Mouse (Mus musculus): ENCODE data around the gene Epsti1. TPM values are rescaled to one million over a fixed set of nuclear protein-coding genes. Genes with fewer than 3 reads are reported as not detected.
"Not testable (repeated sequence)": the region's sequence is repeated elsewhere in the genome, so short reads cannot be mapped to it uniquely, and the experiment has no call there.

Epsti1 gene
- polyA plus RNA-seq, 1 experiment from 2014 or later: 0.34 TPM

- no peaks in the 10 kb centered on the region for H3K36me3 ChIP-seq (ENCODE audit: control insufficient read depth, insufficient read depth, low read length)
- peaks cover 4% of the 10 kb centered on the region; the same call in 1 of the 2 replicates for H3K4me1 ChIP-seq (ENCODE audit: control insufficient read depth, insufficient read depth, low read depth, low read length)
- no peaks in the 10 kb centered on the region for H3K9me3 ChIP-seq (ENCODE audit: control insufficient read depth, low read length)
- no peaks in the 10 kb centered on the region for H3K27me3 ChIP-seq (replicated peaks; ENCODE audit: control insufficient read depth, insufficient read depth, low read length)
- H3K9ac ChIP-seq (ENCODE audit: low read depth, low read length): peak within 1 kb of the TSS; percentile 84
- 2% methylated on average over 44 of the region's 44 CpGs for WGBS
- ATAC-seq: peak; percentile 92
- peak within 1 kb of the TSS; percentile 88 for H3K4me2 ChIP-seq (ENCODE audit: low read length)
- no peak within 1 kb of the TSS for H3K27ac ChIP-seq (ENCODE audit: low read depth, low read length)
- peak within 1 kb of the TSS; percentile 82 for H3K4me3 ChIP-seq (ENCODE audit: low read length)
These were observed 29.5 kb upstream of the Epsti1 start, which contains the start of gene Dnajc15 for GRCm38 (mm10) chr14:77874304-77875241. Dnajc15 (minus strand) TSS chr14:77875125.

GRCm38 (mm10) chr14:77876199-77876598 is 27.8 kb upstream of the Epsti1 start:
- ATAC-seq: peak; percentile 37; the same call in 1 of the 2 replicates
- Histone ChIP-seq H3K27me3 (replicated peaks; ENCODE audit: control insufficient read depth, insufficient read depth, low read length) (no peaks in the 10 kb centered on the region; the same call in 1 of the 2 replicates), H3K9ac (ENCODE audit: low read depth, low read length) (no peak overlapping the region), H3K4me1 (ENCODE audit: control insufficient read depth, insufficient read depth, low read depth, low read length) (peaks cover 4% of the 10 kb centered on the region; the same call in 1 of the 2 replicates), H3K36me3 (ENCODE audit: control insufficient read depth, insufficient read depth, low read length) (no peaks in the 10 kb centered on the region), H3K9me3 (ENCODE audit: control insufficient read depth, low read length) (no peaks in the 10 kb centered on the region), H3K27ac (ENCODE audit: low read depth, low read length) (no peak overlapping the region), H3K4me3 (ENCODE audit: low read length) (no peak overlapping the region), H3K4me2 (ENCODE audit: low read length) (no peak overlapping the region)
- 37% methylated on average over 1 of the region's 1 CpGs for WGBS

GRCm38 (mm10) chr14:77877876-77878275 is 26.2 kb upstream of the Epsti1 start:
- H3K36me3 ChIP-seq (ENCODE audit: control insufficient read depth, insufficient read depth, low read length); H3K27ac ChIP-seq (ENCODE audit: low read depth, low read length); H3K27me3 ChIP-seq (replicated peaks; ENCODE audit: control insufficient read depth, insufficient read depth, low read length); H3K4me2 ChIP-seq (ENCODE audit: low read length); H3K9ac ChIP-seq (ENCODE audit: low read depth, low read length); H3K4me1 ChIP-seq (ENCODE audit: control insufficient read depth, insufficient read depth, low read depth, low read length); H3K4me3 ChIP-seq (ENCODE audit: low read length); H3K9me3 ChIP-seq (ENCODE audit: control insufficient read depth, low read length); ATAC-seq: not testable (repeated sequence)
- WGBS: 90% methylated on average over 1 of the region's 2 CpGs

GRCm38 (mm10) chr14:77881998-77882397 is 22.0 kb upstream of the Epsti1 start:
- H3K4me1 ChIP-seq (ENCODE audit: control insufficient read depth, insufficient read depth, low read depth, low read length): no peaks in the 10 kb centered on the region
- no peak overlapping the region for H3K4me2 ChIP-seq (ENCODE audit: low read length)
- H3K27ac ChIP-seq (ENCODE audit: low read depth, low read length): no peak overlapping the region
- H3K4me3 ChIP-seq (ENCODE audit: low read length): no peak overlapping the region
- WGBS: 83% methylated on average over 1 of the region's 1 CpGs
- H3K9me3 ChIP-seq (ENCODE audit: control insufficient read depth, low read length): no peaks in the 10 kb centered on the region
- no peak for ATAC-seq
- no peaks in the 10 kb centered on the region; the same call in 1 of the 2 replicates for H3K27me3 ChIP-seq (replicated peaks; ENCODE audit: control insufficient read depth, insufficient read depth, low read length)
- no peaks in the 10 kb centered on the region for H3K36me3 ChIP-seq (ENCODE audit: control insufficient read depth, insufficient read depth, low read length)
- H3K9ac ChIP-seq (ENCODE audit: low read depth, low read length): no peak overlapping the region

GRCm38 (mm10) chr14:77882669-77883068 is 21.4 kb upstream of the Epsti1 start:
- 49% methylated on average over 6 of the region's 6 CpGs for WGBS
- no peaks in the 10 kb centered on the region for H3K4me1 ChIP-seq (ENCODE audit: control insufficient read depth, insufficient read depth, low read depth, low read length)
- H3K4me2 ChIP-seq (ENCODE audit: low read length): no peak overlapping the region
- H3K36me3 ChIP-seq (ENCODE audit: control insufficient read depth, insufficient read depth, low read length): no peaks in the 10 kb centered on the region
- H3K9ac ChIP-seq (ENCODE audit: low read depth, low read length): no peak overlapping the region
- no peak for ATAC-seq
- H3K9me3 ChIP-seq (ENCODE audit: control insufficient read depth, low read length): no peaks in the 10 kb centered on the region
- no peak overlapping the region for H3K27ac ChIP-seq (ENCODE audit: low read depth, low read length)
- H3K4me3 ChIP-seq (ENCODE audit: low read length): no peak overlapping the region
- no peaks in the 10 kb centered on the region; the same call in 1 of the 2 replicates for H3K27me3 ChIP-seq (replicated peaks; ENCODE audit: control insufficient read depth, insufficient read depth, low read length)

GRCm38 (mm10) chr14:77886376-77886775 is 17.7 kb upstream of the Epsti1 start:
- H3K27ac ChIP-seq (ENCODE audit: low read depth, low read length): no peak overlapping the region
- no peaks in the 10 kb centered on the region for H3K4me1 ChIP-seq (ENCODE audit: control insufficient read depth, insufficient read depth, low read depth, low read length)
- H3K4me3 ChIP-seq (ENCODE audit: low read length): no peak overlapping the region
- no peak overlapping the region for H3K9ac ChIP-seq (ENCODE audit: low read depth, low read length)
- no peaks in the 10 kb centered on the region for H3K27me3 ChIP-seq (replicated peaks; ENCODE audit: control insufficient read depth, insufficient read depth, low read length)
- no peaks in the 10 kb centered on the region for H3K36me3 ChIP-seq (ENCODE audit: control insufficient read depth, insufficient read depth, low read length)
- H3K4me2 ChIP-seq (ENCODE audit: low read length): no peak overlapping the region
- ATAC-seq: no peak
- WGBS: 58% methylated on average over 3 of the region's 3 CpGs
- no peaks in the 10 kb centered on the region for H3K9me3 ChIP-seq (ENCODE audit: control insufficient read depth, low read length)

GRCm38 (mm10) chr14:77886941-77887340 is 17.1 kb upstream of the Epsti1 start:
- H3K27ac ChIP-seq (ENCODE audit: low read depth, low read length): no peak overlapping the region
- H3K4me3 ChIP-seq (ENCODE audit: low read length): no peak overlapping the region
- no peaks in the 10 kb centered on the region for H3K9me3 ChIP-seq (ENCODE audit: control insufficient read depth, low read length)
- no peaks in the 10 kb centered on the region for H3K36me3 ChIP-seq (ENCODE audit: control insufficient read depth, insufficient read depth, low read length)
- no peak for ATAC-seq
- WGBS: 96% methylated on average over 4 of the region's 4 CpGs
- H3K4me1 ChIP-seq (ENCODE audit: control insufficient read depth, insufficient read depth, low read depth, low read length): no peaks in the 10 kb centered on the region
- H3K27me3 ChIP-seq (replicated peaks; ENCODE audit: control insufficient read depth, insufficient read depth, low read length): no peaks in the 10 kb centered on the region
- no peak overlapping the region for H3K9ac ChIP-seq (ENCODE audit: low read depth, low read length)
- no peak overlapping the region for H3K4me2 ChIP-seq (ENCODE audit: low read length)

- no peak overlapping the region for H3K27ac ChIP-seq (ENCODE audit: low read depth, low read length)
- no peak for ATAC-seq
- H3K9ac ChIP-seq (ENCODE audit: low read depth, low read length): no peak overlapping the region
- no peak overlapping the region for H3K4me2 ChIP-seq (ENCODE audit: low read length)
- no peaks in the 10 kb centered on the region for H3K27me3 ChIP-seq (replicated peaks; ENCODE audit: control insufficient read depth, insufficient read depth, low read length)
- no peaks in the 10 kb centered on the region for H3K4me1 ChIP-seq (ENCODE audit: control insufficient read depth, insufficient read depth, low read depth, low read length)
- H3K4me3 ChIP-seq (ENCODE audit: low read length): no peak overlapping the region
- H3K36me3 ChIP-seq (ENCODE audit: control insufficient read depth, insufficient read depth, low read length): no peaks in the 10 kb centered on the region
- 87% methylated on average over 7 of the region's 7 CpGs for WGBS
- no peaks in the 10 kb centered on the region for H3K9me3 ChIP-seq (ENCODE audit: control insufficient read depth, low read length)
These were observed 14.1 kb upstream of the Epsti1 start for GRCm38 (mm10) chr14:77889911-77890310.

GRCm38 (mm10) chr14:77895951-77896350 is 8.1 kb upstream of the Epsti1 start:
- H3K4me1 ChIP-seq (ENCODE audit: control insufficient read depth, insufficient read depth, low read depth, low read length): no peaks in the 10 kb centered on the region
- no peak for ATAC-seq
- H3K27me3 ChIP-seq (replicated peaks; ENCODE audit: control insufficient read depth, insufficient read depth, low read length): no peaks in the 10 kb centered on the region
- no peak overlapping the region for H3K9ac ChIP-seq (ENCODE audit: low read depth, low read length)
- 77% methylated on average over 3 of the region's 3 CpGs for WGBS
- no peak overlapping the region for H3K4me3 ChIP-seq (ENCODE audit: low read length)
- no peaks in the 10 kb centered on the region for H3K9me3 ChIP-seq (ENCODE audit: control insufficient read depth, low read length)
- no peak overlapping the region for H3K27ac ChIP-seq (ENCODE audit: low read depth, low read length)
- H3K4me2 ChIP-seq (ENCODE audit: low read length): no peak overlapping the region
- no peaks in the 10 kb centered on the region for H3K36me3 ChIP-seq (ENCODE audit: control insufficient read depth, insufficient read depth, low read length)

Measured in hindbrain, embryonic 16.5 days (tissue).